35 mouse cellular contexts compared by ENCODE assay signal in genomic region chr8:114759621-114760020, GRCm38 (mm10).
"Had no signal": no experiment of that assay in that cellular context is flagged by ENCODE, and none has a peak within 500 bp of the region (broad histone marks: within the 10 kb centered on the region; RNA-seq: fewer than 3 reads in every experiment).

No protein-coding gene starts in this region.

- ATAC-seq: hindbrain, embryonic 16.5 days; hindbrain, postnatal 0 days; inflammation-experienced regulatory T-cells, adult 6 months; intestine, embryonic 15.5 days; intestine, embryonic 16.5 days; intestine, postnatal 0 days had no signal

- H3K4me1 ChIP-seq: heart, embryonic 10.5 days; heart, embryonic 12.5 days; heart, embryonic 13.5 days; heart, embryonic 15.5 days; hindbrain, embryonic 13.5 days; hindbrain, embryonic 15.5 days; intestine, embryonic 15.5 days had no signal

- H3K9me3 ChIP-seq: heart, embryonic 10.5 days; heart, embryonic 12.5 days; heart, embryonic 13.5 days; heart, embryonic 15.5 days; hindbrain, embryonic 10.5 days; hindbrain, embryonic 12.5 days; hindbrain, embryonic 13.5 days; hindbrain, embryonic 15.5 days; intestine, embryonic 15.5 days; kidney, embryonic 15.5 days had no signal

- H3K4me2 ChIP-seq: heart, embryonic 11.5 days; heart, embryonic 12.5 days; heart, embryonic 13.5 days; heart, embryonic 15.5 days; hindbrain, embryonic 12.5 days; hindbrain, embryonic 13.5 days; hindbrain, embryonic 14.5 days; hindbrain, embryonic 15.5 days; intestine, embryonic 15.5 days; kidney, embryonic 15.5 days had no signal

- H3K27ac ChIP-seq: heart, embryonic 10.5 days; heart, embryonic 13.5 days; heart, embryonic 15.5 days; hindbrain, embryonic 10.5 days; hindbrain, embryonic 12.5 days; hindbrain, embryonic 13.5 days; hindbrain, embryonic 14.5 days; hindbrain, embryonic 15.5 days; hindbrain, postnatal 0 days; intestine, embryonic 15.5 days; kidney, embryonic 15.5 days; kidney, postnatal 0 days; layer of hippocampus, adult 2 months had no signal

- DNase-seq: heart, postnatal 10 days; heart, postnatal 14 days; heart, postnatal 36 days; heart, postnatal 4 days; kidney, adult 11 months; kidney, adult 18-20 months; kidney, adult 2 months; kidney, adult 8-10 months; kidney, adult 9 months; kidney, postnatal 10 days; kidney, postnatal 14 days; kidney, postnatal 25 days; kidney, postnatal 36 days; kidney, postnatal 4 days; layer of hippocampus, adult 9-11 months; layer of hippocampus, postnatal 36 days had no signal

- H3K9ac ChIP-seq: heart, embryonic 12.5 days; heart, embryonic 13.5 days; heart, embryonic 15.5 days; hindbrain, embryonic 12.5 days; hindbrain, embryonic 13.5 days; hindbrain, embryonic 14.5 days; hindbrain, embryonic 15.5 days; intestine, embryonic 15.5 days; kidney, embryonic 15.5 days had no signal

- H3K4me3 ChIP-seq: heart, embryonic 10.5 days; heart, embryonic 12.5 days; heart, embryonic 13.5 days; heart, embryonic 15.5 days; hindbrain, embryonic 10.5 days; hindbrain, embryonic 12.5 days; hindbrain, embryonic 13.5 days; hindbrain, embryonic 15.5 days; intestine, embryonic 15.5 days; kidney, embryonic 15.5 days; layer of hippocampus, adult 2 months had no signal

- H3K27me3 ChIP-seq: heart, embryonic 12.5 days; heart, embryonic 13.5 days; heart, embryonic 15.5 days; hindbrain, embryonic 12.5 days; hindbrain, embryonic 13.5 days; intestine, embryonic 15.5 days had no signal

- H3K36me3 ChIP-seq: heart, embryonic 10.5 days; heart, embryonic 12.5 days; heart, embryonic 13.5 days; heart, embryonic 15.5 days; hindbrain, embryonic 10.5 days; hindbrain, embryonic 12.5 days; hindbrain, embryonic 13.5 days; hindbrain, embryonic 15.5 days; intestine, embryonic 15.5 days; kidney, embryonic 15.5 days had no signal
